Mouse (Mus musculus): ENCODE results near the gene Tmem229b.

DNA sequence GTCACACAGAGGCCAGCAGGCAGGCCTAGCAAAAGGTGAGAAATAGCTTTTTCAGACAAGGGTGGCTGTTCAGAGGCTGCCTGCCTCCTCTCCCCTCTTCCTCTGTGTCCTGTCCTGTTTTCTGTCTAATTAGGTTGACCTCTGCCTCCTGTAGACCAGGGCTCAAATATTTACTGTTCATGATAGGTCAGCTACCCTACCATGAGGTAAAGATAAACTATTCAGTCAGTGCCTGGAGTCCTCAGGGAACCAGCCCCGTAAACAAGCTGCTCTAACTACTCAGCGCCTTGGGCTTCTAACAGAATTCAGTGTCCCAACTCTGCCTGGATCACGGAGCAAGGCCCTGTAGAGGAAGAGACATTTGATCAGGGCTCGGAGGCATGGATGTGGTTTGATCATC is 70.9 kb downstream of the Tmem229b start:
- TF ChIP-seq CTCF (IDR thresholded peaks at IDR 0.05; ENCODE audit: control insufficient read depth, insufficient read depth, insufficient read length) (no peak), MYOG (IDR thresholded peaks at IDR 0.05; ENCODE audit: control insufficient read depth, extremely low read depth, insufficient read length) (no peak), MYOD1 (IDR thresholded peaks at IDR 0.05; ENCODE audit: control insufficient read depth, insufficient read length, low read depth) (no peak), USF1 (IDR thresholded peaks at IDR 0.05; ENCODE audit: low read depth) (no peak)
